Mouse (Mus musculus) embryonic fibroblast, embryonic 13.5 days (primary cell): ENCODE measurements around the gene Brpf3. TPM values are rescaled to one million over a fixed set of nuclear protein-coding genes. Genes with fewer than 3 reads are reported as not detected.
"Not testable (repeated sequence)": the region's sequence is repeated elsewhere in the genome, so short reads cannot be mapped to it uniquely, and the experiment has no call there.

ENCODE experiments used
- H3K27ac ChIP-seq: 2 replicates; pipeline ENCODE4 v1.5.1; 2012; ENCODE audit warnings: low read length, control low read depth, inconsistent platforms; ENCODE audit not compliant: insufficient read depth
- H3K4me1 ChIP-seq: 2 replicates; pipeline ENCODE4 v1.6.1; 2011; ENCODE audit warnings: low read length; ENCODE audit not compliant: control insufficient read depth, insufficient read depth
- H3K4me3 ChIP-seq: 2 replicates; pipeline ENCODE4 v1.5.1; 2011; ENCODE audit warnings: mild to moderate bottlenecking, control low read depth, low read length; ENCODE audit not compliant: insufficient read depth
- CTCF ChIP-seq: IDR thresholded peaks from 2 replicates; pipeline ENCODE4 v1.5.1; 2011; ENCODE audit warnings: mild to moderate bottlenecking, control low read depth, low read length, moderate library complexity, borderline replicate concordance; ENCODE audit not compliant: insufficient read depth
- POLR2A ChIP-seq: IDR thresholded peaks from 2 replicates; pipeline ENCODE4 v1.6.1; 2011; ENCODE audit warnings: low read depth, mild to moderate bottlenecking, control low read depth, low read length, moderate library complexity
- polyA plus RNA-seq: library from polyadenylated mRNA; stranded (reverse); fragments of >200 nt; gene quantifications from 2 replicates; pipeline ENCODE4 v1.2.4, GENCODE M21; 2011; ENCODE audit warnings: low read depth; ENCODE audit not compliant: missing spikeins, insufficient read length

Gene Brpf3
- polyA plus RNA-seq, 1 experiment: 43.7 TPM

DNA sequence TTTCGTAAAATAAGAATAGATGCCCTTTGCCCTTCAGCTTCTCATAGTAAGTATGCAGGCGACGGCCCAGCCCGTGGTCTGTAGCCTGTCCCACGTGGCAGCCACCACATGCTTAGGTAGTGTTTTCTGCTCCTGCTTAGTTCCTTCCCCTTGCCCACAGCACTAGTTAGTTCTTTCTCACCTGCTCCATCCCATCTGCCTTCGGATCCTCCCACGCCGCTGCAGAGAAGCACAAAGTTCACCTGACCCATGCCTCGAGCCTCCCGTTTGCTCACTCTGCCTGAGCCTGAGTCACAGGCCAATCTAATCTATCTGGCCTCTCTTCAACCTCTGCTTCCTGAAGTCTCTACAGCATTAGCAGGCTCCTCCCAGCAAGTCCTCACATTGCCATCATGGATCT, 11.5 kb downstream of the Brpf3 start:
- Histone ChIP-seq H3K4me3 (no peak overlapping the region), H3K27ac (no peak overlapping the region), H3K4me1 (no peaks in the 10 kb centered on the region)
- TF ChIP-seq POLR2A (no peak), CTCF (no peak)

DNA sequence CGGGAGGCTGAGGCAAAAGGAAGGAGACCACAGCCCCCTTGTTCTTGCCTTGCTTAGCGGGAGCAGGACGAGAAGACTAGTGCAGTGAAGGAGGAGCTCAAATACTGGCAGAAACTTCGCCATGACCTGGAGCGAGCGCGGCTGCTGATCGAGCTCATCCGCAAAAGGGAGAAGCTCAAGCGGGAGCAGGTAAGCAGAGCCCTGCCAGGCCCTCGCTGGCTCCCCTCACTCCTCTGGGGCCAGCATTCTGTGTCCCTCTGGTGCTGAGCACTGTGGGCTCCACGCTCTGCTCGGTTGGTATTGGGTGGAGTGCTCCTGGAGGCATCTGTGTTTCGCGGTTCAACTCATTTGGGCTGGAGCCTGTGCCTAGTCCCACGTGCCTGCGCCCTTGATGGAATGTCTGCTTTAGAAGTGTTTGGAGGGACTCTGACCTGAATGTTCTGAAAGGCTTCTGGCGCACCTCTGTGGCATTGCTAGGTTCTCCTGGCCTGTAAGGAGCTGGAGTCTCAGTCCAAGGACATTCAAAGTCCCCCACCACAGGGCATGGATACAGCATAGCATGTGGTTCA, 13.7 kb downstream of the Brpf3 start:
- no peak for TF ChIP-seq CTCF
- no peak for TF ChIP-seq POLR2A
- Histone ChIP-seq H3K4me1 (no peaks in the 10 kb centered on the region), H3K4me3 (no peak overlapping the region)

DNA sequence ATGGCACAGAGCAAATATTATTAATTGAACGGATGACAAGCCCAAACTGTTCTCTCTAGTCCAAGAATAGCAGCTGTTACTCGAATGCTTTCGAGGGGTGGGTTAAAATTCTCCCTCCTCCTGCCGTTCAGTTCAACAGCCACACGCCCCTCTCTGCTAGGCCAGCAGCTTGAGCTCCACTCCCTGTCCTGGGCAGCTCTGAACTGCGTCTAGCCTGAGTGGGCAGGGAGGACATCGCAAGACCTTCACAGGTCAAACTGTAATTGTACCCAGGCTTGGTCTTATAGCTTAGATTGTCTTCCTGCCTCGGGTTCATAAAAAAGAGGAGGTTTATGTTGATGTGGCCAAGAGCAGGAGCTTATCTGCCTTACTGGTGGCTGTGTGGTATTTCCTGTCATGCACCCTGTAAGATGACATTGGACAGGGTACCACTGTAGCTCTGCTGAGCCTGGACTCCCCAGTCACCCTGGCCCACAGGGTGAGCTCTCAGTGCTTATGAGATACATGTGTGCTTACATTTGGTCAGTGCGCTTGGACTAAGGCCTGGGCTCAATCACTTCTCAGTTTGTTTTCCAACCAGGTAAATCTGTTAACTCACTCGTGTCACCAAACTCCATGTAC, 14.6 kb downstream of the Brpf3 start:
- Histone ChIP-seq H3K4me3 (no peak overlapping the region), H3K4me1 (no peaks in the 10 kb centered on the region), H3K27ac (no peak overlapping the region)
- no peak for TF ChIP-seq CTCF
- TF ChIP-seq POLR2A: no peak

More for the DNA sequence above, 13.7 kb downstream of the Brpf3 start:
- H3K27ac ChIP-seq: no peak overlapping the region

DNA sequence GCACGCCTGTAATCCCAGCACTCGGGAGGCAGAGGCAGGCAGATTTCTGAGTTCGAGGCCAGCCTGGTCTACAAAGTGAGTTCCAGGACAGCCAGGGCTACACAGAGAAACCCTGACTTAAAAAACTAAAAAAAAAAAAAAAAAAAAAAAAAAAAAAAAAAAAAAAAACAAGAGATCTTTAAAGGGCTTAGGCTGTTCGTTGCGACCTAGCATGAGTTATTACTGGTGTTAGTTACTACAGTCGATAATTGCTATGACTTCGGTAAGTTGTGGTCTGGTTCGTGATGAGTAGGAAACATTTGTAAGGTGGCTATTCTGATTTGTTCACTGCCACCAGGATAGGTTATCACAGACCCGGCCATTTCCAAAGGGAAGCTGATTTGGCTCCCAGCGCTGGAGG, 15.4 kb downstream of the Brpf3 start:
- H3K27ac ChIP-seq, H3K4me3 ChIP-seq, H3K4me1 ChIP-seq: not testable (repeated sequence)

DNA sequence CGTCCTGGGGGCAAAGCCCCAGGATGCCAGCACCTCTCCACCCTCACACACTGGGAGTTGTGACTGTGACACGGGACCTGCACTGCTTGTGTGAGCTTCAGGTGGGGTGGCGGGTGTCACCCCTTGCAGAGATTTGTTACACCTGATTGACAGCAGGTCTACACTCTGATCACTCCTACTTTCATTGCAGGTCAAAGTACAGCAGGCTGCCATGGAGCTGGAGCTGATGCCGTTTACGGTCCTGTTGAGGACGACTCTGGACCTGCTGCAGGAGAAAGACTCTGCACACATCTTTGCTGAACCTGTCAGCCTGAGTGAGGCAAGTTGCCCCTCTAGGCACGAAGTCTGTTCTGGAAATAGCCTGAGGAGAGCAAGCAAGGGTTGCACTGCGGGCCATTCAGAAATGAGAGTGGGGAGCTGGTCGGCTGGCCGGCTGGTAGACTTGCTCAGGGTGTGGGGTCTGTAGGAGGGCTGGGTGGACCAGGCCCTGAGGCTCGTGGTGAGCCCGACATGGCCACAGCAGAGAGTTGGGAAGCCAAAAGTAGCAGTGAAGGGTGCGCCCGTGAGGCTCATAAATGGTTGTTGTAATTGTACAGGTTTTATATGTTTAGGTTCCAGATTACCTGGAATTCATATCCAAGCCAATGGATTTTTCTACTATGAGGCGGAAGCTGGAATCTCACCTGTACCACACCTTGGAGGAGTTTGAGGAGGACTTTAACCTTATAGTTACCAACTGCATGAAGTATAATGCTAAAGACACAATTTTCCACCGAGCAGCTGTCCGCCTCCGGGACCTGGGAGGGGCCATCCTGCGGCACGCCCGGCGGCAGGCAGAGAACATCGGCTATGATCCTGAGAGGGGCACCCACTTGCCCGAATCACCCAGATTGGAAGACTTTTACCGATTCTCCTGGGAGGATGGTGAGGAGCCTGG, 16.3 kb downstream of the Brpf3 start:
- Histone ChIP-seq H3K27ac (no peak overlapping the region), H3K4me3 (no peak overlapping the region), H3K4me1 (no peaks in the 10 kb centered on the region)
- TF ChIP-seq POLR2A (no peak), CTCF (no peak)

DNA sequence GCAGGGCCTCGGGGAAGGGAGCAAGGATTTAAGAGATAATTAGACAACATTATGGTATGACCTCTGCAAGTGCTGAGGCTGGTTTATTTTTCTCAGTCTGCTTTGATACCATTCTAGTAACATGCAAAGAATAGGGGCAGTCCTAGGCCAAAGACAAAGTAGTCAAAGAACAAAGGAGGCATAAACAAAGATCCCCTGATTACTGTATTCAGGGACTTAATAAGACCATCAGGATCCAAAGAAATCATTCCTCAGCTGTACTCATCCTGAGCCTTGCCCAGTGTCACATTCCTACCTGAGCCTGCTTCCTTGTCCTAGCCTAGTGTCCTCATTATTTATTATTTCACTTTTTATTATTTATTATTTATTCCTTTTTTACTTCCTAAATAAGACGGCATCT, 19.3 kb downstream of the Brpf3 start:
- H3K4me1 ChIP-seq: no peaks in the 10 kb centered on the region
- H3K27ac ChIP-seq: no peak overlapping the region
- H3K4me3 ChIP-seq: no peak overlapping the region
- no peak for TF ChIP-seq CTCF
- TF ChIP-seq POLR2A: no peak

DNA sequence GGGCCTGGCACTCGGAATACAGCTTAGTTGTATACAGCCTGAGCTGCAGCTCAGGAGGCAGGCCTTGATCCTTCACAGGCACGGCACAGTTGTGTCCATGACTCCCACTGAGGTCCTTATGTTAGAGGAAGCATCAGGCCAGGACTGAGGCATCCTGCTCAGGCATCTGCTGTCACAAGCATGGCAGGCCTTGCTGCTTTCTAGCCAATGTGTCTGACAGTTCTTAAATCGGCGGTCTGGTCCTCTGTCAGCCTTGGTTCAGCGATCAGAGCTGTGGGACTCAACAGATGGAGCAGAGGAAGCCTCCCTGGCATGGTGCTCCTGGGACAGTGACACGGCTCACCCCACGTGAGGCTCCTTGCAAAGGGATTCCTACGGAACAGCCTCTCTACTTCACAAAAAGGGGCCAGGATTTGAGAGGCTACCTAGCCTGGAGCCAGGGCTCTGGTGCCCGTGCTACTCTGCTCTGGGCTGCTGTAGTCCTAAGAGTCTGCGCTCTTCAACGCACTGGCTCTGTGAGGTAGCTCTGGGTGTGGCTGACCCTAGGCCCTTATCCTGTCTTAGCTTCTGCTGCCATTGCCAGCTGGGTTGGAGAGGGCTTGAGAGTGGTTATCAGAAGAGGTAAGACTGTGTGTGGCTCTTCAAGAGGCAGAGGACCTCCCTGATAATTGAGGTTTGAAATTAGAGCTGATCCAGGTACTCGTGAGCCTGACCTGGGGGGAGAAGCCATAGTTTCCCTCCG, 22.3 kb downstream of the Brpf3 start:
- TF ChIP-seq POLR2A: no peak
- no peak for TF ChIP-seq CTCF
- Histone ChIP-seq H3K4me3 (no peak overlapping the region), H3K27ac (no peak overlapping the region), H3K4me1 (no peaks in the 10 kb centered on the region)

DNA sequence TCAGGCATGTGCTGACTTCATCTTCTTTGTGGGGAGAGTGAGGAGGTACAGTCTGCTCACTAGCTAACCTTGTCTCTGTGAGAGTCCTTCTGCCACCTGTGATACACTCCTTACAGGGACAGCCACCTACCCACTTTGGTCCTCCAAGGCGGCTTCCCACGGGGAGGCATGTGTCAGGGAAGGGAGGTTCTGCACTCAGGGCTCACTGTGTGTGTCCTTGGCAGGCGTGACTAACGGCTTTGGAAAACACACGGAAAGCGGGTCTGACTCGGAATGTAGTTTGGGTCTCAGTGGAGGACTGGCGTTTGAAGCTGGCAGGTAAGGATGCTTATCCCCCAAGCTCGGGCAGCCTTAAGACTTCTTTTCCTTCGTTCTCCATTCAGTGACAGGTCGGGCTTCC, 22.9 kb downstream of the Brpf3 start:
- Histone ChIP-seq H3K27ac (no peak overlapping the region), H3K4me1 (no peaks in the 10 kb centered on the region), H3K4me3 (no peak overlapping the region)
- TF ChIP-seq POLR2A (no peak), CTCF (no peak)

DNA sequence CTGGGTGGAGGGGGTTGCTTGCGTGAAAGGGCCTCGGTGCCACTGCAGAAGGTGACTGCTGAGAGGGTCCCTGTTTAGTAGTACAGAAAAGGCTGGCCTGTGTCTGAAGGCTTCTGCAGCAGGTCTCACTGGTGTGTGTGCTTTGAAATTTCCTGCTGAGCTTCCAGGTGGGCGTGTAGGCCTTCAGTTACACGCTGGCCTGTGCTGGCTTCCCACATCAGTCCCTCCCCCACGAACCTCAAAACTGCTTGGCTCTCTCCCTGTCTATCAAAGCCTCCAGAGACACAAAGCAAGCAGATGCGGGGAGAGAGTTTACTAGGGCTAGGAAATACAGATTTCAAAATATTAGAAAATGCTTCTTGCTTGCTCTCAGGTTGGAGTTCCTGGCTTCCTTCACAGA, 24.0 kb downstream of the Brpf3 start:
- H3K4me1 ChIP-seq: no peaks in the 10 kb centered on the region
- H3K27ac ChIP-seq: no peak overlapping the region
- TF ChIP-seq CTCF (no peak), POLR2A (no peak)
- no peak overlapping the region for H3K4me3 ChIP-seq
